Mouse (Mus musculus): ENCODE measurements at regions not wholly inside any gene's neighbourhood (a gene's known extent, or its start where the extent isn't known, plus 50 kb on each side); places are given as distances from the start of the nearest gene placed in this dataset.

- no peak for TF ChIP-seq CTCF (IDR thresholded peaks at IDR 0.05; ENCODE audit: insufficient read depth, low read length)
- TF ChIP-seq POLR2A (IDR thresholded peaks at IDR 0.05; ENCODE audit: borderline replicate concordance, extremely low read depth, low read depth, low read length), result no peak
Observed at GRCm38 (mm10) chr9:116232386-116232785, 57.2 kb upstream of the Tgfbr2 start.

All from lung, adult 2 months (tissue).